Mouse (Mus musculus): ENCODE results near the gene Gch1.
"Not testable (repeated sequence)": the region's sequence is repeated elsewhere in the genome, so short reads cannot be mapped to it uniquely, and the experiment has no call there.

GRCm38 (mm10) chr14:47110391-47110790 lies 78.8 kb downstream of the Gch1 start:
- not testable (repeated sequence) for TF ChIP-seq CTCF, EP300 (IDR thresholded peaks at IDR 0.05; ENCODE audit: low read depth)
